Comparison of ENCODE assay signal across 17 mouse cellular contexts in genomic region chr2:142694936-142695331, GRCm38 (mm10).
"Had no signal": no experiment of that assay in that cellular context is flagged by ENCODE, and none has a peak within 500 bp of the region (broad histone marks: within the 10 kb centered on the region; RNA-seq: fewer than 3 reads in every experiment).

No protein-coding gene starts in this region.

- DNase-seq: lung, adult 2 months; lung, postnatal 14 days; lung, postnatal 36 days; right cerebral cortex, postnatal 14 days; thymus, adult 18-20 months; thymus, postnatal 14 days; thymus, postnatal 36 days had no signal

- H3K4me2 ChIP-seq: lung, embryonic 15.5 days; midbrain, embryonic 11.5 days; midbrain, embryonic 13.5 days; midbrain, embryonic 15.5 days; neural tube, embryonic 12.5 days; stomach, embryonic 15.5 days had no signal

- ATAC-seq: lung, postnatal 0 days; midbrain, embryonic 13.5 days; midbrain, embryonic 15.5 days had no signal

- H3K36me3 ChIP-seq: lung, embryonic 15.5 days; midbrain, embryonic 13.5 days; midbrain, embryonic 15.5 days; neural tube, embryonic 12.5 days; stomach, embryonic 15.5 days had no signal

- H3K27me3 ChIP-seq: lung, embryonic 15.5 days; megakaryocyte, embryonic 14.5 days; midbrain, embryonic 13.5 days; midbrain, embryonic 15.5 days; neural tube, embryonic 12.5 days; stomach, embryonic 15.5 days had no signal

- H3K9ac ChIP-seq: lung, embryonic 15.5 days; midbrain, embryonic 13.5 days; midbrain, embryonic 15.5 days; neural tube, embryonic 12.5 days; stomach, embryonic 15.5 days had no signal

- H3K9me3 ChIP-seq: lung, embryonic 15.5 days; megakaryocyte, embryonic 14.5 days; midbrain, embryonic 13.5 days; midbrain, embryonic 15.5 days; neural tube, embryonic 12.5 days; stomach, embryonic 15.5 days had no signal

- H3K4me1 ChIP-seq: midbrain, embryonic 13.5 days; midbrain, embryonic 15.5 days; neural tube, embryonic 12.5 days; stomach, embryonic 15.5 days had no signal

- H3K27ac ChIP-seq: lung, embryonic 15.5 days; macrophage; midbrain, embryonic 13.5 days; midbrain, embryonic 15.5 days; neural tube, embryonic 12.5 days; stomach, embryonic 15.5 days; stomach, postnatal 0 days had no signal

- H3K4me3 ChIP-seq: lung, embryonic 15.5 days; megakaryocyte, embryonic 14.5 days; midbrain, embryonic 13.5 days; midbrain, embryonic 15.5 days; neural tube, embryonic 12.5 days; stomach, embryonic 15.5 days had no signal
